Mouse (Mus musculus) neural tube, embryonic 14.5 days (tissue): Measurements from ENCODE around the gene Dstn. TPM values are rescaled to one million over a fixed set of nuclear protein-coding genes. Genes with fewer than 3 reads are reported as not detected.

ENCODE experiments used
- ATAC-seq: fragments of 200-750 bp; cut with Nextera tagmentation; 2 replicates; pipeline ENCODE4 v1.8.0; 2017; ENCODE audit warnings: low read depth, mild to moderate bottlenecking, moderate TSS enrichment, moderate library complexity
- H3K27ac ChIP-seq: fragments of 300-500 bp; sonication (generic); 2 replicates; pipeline ENCODE4 v1.5.1; 2014; ENCODE audit warnings: low read depth, mild to moderate bottlenecking, control low read depth, low read length, moderate library complexity, mixed read lengths
- H3K27me3 ChIP-seq: fragments of 300-500 bp; sonication (generic); 2 replicates; pipeline ENCODE4 v1.6.1; 2014; ENCODE audit warnings: low read length; ENCODE audit not compliant: control insufficient read depth, insufficient read depth
- H3K36me3 ChIP-seq: fragments of 300-500 bp; sonication (generic); 2 replicates; pipeline ENCODE4 v1.6.1; 2014; ENCODE audit warnings: low read length, mixed read lengths; ENCODE audit not compliant: control insufficient read depth, insufficient read depth
- H3K4me1 ChIP-seq: fragments of 300-500 bp; sonication (generic); 2 replicates; pipeline ENCODE4 v1.6.1; 2014; ENCODE audit warnings: low read length; ENCODE audit not compliant: control insufficient read depth, insufficient read depth
- H3K4me2 ChIP-seq: fragments of 300-500 bp; sonication (generic); 2 replicates; pipeline ENCODE4 v1.6.1; 2014; ENCODE audit warnings: mild to moderate bottlenecking, low read depth, low read length, control low read depth
- H3K4me3 ChIP-seq: fragments of 300-500 bp; sonication (generic); 2 replicates; pipeline ENCODE4 v1.5.1; 2014; ENCODE audit warnings: low read depth, low read length, control low read depth, mixed read lengths
- H3K9ac ChIP-seq: fragments of 300-500 bp; sonication (generic); replicated peaks from 2 replicates; pipeline ENCODE4 v1.6.1; 2014; ENCODE audit warnings: low read depth, mild to moderate bottlenecking, control low read depth, low read length, mixed read lengths
- H3K9me3 ChIP-seq: fragments of 300-500 bp; sonication (generic); 2 replicates; pipeline ENCODE4 v1.6.1; 2016; ENCODE audit warnings: low read length; ENCODE audit not compliant: control insufficient read depth
- WGBS: fragments of 180-500 bp; shearing (Covaris S2); extraction: QIAGEN DNeasy Blood & Tissue Kit; methylation state at CpG from one replicate; pipeline ENCODE4 v1.1.7; 2014; 5-methylcytosine and 5-hydroxymethylcytosine counted together
- polyA plus RNA-seq: library from polyadenylated mRNA; unstranded; fragments of >200 nt; fragmentation: Nextera tagmentation; extraction: Ambion mirVana; gene quantifications from 2 replicates; pipeline ENCODE4 v1.2.1, GENCODE M21; 2014

Gene Dstn
- polyA plus RNA-seq, 1 experiment from 2014 or later, result 452 TPM

GRCm38 (mm10) chr2:143889131-143889859 is 25.8 kb upstream of the Dstn start:
- Histone ChIP-seq H3K9me3 (no peaks in the 10 kb centered on the region), H3K4me2 (no peak overlapping the region), H3K27ac (no peak overlapping the region), H3K27me3 (no peaks in the 10 kb centered on the region), H3K4me1 (no peaks in the 10 kb centered on the region), H3K4me3 (no peak overlapping the region), H3K36me3 (no peaks in the 10 kb centered on the region), H3K9ac (no peak overlapping the region)
- 90% methylated on average over 15 of the region's 15 CpGs for WGBS
- ATAC-seq, result no peak

- H3K9ac ChIP-seq, result no peak overlapping the region
- no peak overlapping the region for H3K4me2 ChIP-seq
- H3K27me3 ChIP-seq, result no peaks in the 10 kb centered on the region
- no peak overlapping the region for H3K27ac ChIP-seq
- no peaks in the 10 kb centered on the region for H3K9me3 ChIP-seq
- H3K4me1 ChIP-seq, result no peaks in the 10 kb centered on the region
- 62% methylated on average over 12 of the region's 12 CpGs for WGBS
- H3K36me3 ChIP-seq, result no peaks in the 10 kb centered on the region
- no peak for ATAC-seq
- no peak overlapping the region for H3K4me3 ChIP-seq
Measured at GRCm38 (mm10) chr2:143889860-143890433, 25.2 kb upstream of the Dstn start.

GRCm38 (mm10) chr2:143891302-143892048 is 23.6 kb upstream of the Dstn start:
- Histone ChIP-seq H3K27me3 (no peaks in the 10 kb centered on the region), H3K4me3 (no peak overlapping the region), H3K27ac (no peak overlapping the region), H3K36me3 (no peaks in the 10 kb centered on the region), H3K4me1 (no peaks in the 10 kb centered on the region), H3K4me2 (no peak overlapping the region), H3K9ac (no peak overlapping the region), H3K9me3 (no peaks in the 10 kb centered on the region)
- WGBS, result 91% methylated on average over 10 of the region's 10 CpGs
- ATAC-seq, result no peak

GRCm38 (mm10) chr2:143899470-143900220 is 15.5 kb upstream of the Dstn start:
- Histone ChIP-seq H3K4me2 (no peak overlapping the region), H3K9ac (no peak overlapping the region), H3K9me3 (no peaks in the 10 kb centered on the region), H3K4me3 (no peak overlapping the region), H3K4me1 (no peaks in the 10 kb centered on the region), H3K27me3 (no peaks in the 10 kb centered on the region), H3K27ac (no peak overlapping the region), H3K36me3 (no peaks in the 10 kb centered on the region)
- 91% methylated on average over 9 of the region's 9 CpGs for WGBS
- ATAC-seq, result no peak

GRCm38 (mm10) chr2:143900821-143901351 is 14.2 kb upstream of the Dstn start:
- no peak overlapping the region for H3K4me2 ChIP-seq
- no peak overlapping the region for H3K27ac ChIP-seq
- WGBS, result 74% methylated on average over 5 of the region's 5 CpGs
- H3K4me1 ChIP-seq, result no peaks in the 10 kb centered on the region
- H3K9ac ChIP-seq, result 0 out of 2 replicates have a peak overlapping the region, but pooled peaks have one; percentile 7
- no peak for ATAC-seq
- H3K4me3 ChIP-seq, result no peak overlapping the region
- H3K9me3 ChIP-seq, result no peaks in the 10 kb centered on the region
- H3K36me3 ChIP-seq, result no peaks in the 10 kb centered on the region
- H3K27me3 ChIP-seq, result no peaks in the 10 kb centered on the region

- Histone ChIP-seq H3K4me3 (no peak overlapping the region), H3K9me3 (no peaks in the 10 kb centered on the region), H3K9ac (no peak overlapping the region), H3K27ac (no peak overlapping the region), H3K36me3 (no peaks in the 10 kb centered on the region), H3K27me3 (no peaks in the 10 kb centered on the region), H3K4me2 (no peak overlapping the region), H3K4me1 (no peaks in the 10 kb centered on the region)
- no peak for ATAC-seq
- 80% methylated on average over 9 of the region's 9 CpGs for WGBS
Measured at GRCm38 (mm10) chr2:143903376-143904045, 11.6 kb upstream of the Dstn start.

- no peaks in the 10 kb centered on the region for H3K4me1 ChIP-seq
- H3K4me2 ChIP-seq, result no peak overlapping the region
- ATAC-seq, result no peak
- H3K9me3 ChIP-seq, result no peaks in the 10 kb centered on the region
- no peak overlapping the region for H3K27ac ChIP-seq
- H3K27me3 ChIP-seq, result no peaks in the 10 kb centered on the region
- H3K36me3 ChIP-seq, result no peaks in the 10 kb centered on the region
- H3K9ac ChIP-seq, result no peak overlapping the region
- no peak overlapping the region for H3K4me3 ChIP-seq
- WGBS, result 79% methylated on average over 5 of the region's 5 CpGs
Measured at GRCm38 (mm10) chr2:143904896-143905295, 10.2 kb upstream of the Dstn start.

- WGBS, result 87% methylated on average over 2 of the region's 2 CpGs
- Histone ChIP-seq H3K4me2 (no peak overlapping the region), H3K4me1 (no peaks in the 10 kb centered on the region), H3K9me3 (no peaks in the 10 kb centered on the region), H3K27ac (no peak overlapping the region), H3K9ac (no peak overlapping the region), H3K36me3 (no peaks in the 10 kb centered on the region), H3K27me3 (no peaks in the 10 kb centered on the region), H3K4me3 (no peak overlapping the region)
- ATAC-seq, result no peak
Measured at GRCm38 (mm10) chr2:143909230-143909629, 5.9 kb upstream of the Dstn start.
